Mouse (Mus musculus) urinary bladder, postnatal 14 days (tissue): Measurements from ENCODE around the gene Pou2f2.

ENCODE experiments used
- DNase-seq: peaks from one replicate; pipeline ENCODE4 v3.0.0; 2021; ENCODE audit warnings: low spot score

The Pou2f2 gene

DNA sequence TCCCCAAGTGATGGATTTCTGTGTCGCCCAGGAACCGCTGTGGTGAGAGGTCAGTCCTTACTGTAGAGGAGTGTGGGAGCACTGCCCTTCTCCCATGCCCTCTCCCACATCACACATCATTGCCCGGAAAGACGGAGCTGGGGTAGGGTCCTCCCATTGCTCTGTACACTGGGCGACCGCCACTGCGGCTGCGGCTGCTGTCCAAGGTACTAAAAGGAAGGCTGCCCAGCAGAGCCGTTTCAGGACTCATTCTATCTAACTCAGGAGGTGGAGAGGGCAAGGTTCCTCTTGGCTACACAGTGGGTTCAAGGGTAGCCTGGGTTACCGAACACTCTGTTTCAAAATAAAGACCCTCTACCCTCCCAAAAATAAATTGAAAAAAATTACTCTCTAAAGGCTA, 33.6 kb downstream of the Pou2f2 start:
- peak; percentile 17 for DNase-seq

DNA sequence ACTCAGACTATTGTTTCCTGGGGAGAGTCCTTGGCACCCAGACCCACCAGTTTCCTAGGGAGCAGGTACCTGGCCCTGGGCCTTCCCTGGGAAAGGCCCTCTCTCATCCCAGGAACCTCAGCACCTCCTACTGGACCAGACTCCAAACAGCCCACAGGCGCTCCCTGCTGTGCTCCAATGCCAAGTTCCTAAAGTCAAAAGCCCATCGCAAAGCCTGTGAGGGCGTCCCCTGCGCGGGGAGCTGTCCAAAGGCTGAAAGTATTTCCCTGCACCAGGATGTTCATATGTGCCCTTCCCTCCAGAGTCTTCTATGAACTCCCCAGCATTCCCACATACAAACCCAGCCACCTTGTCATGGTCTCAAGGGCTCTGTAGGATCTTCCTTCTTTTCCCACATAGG, 37.8 kb downstream of the Pou2f2 start:
- DNase-seq, result peak; percentile 60

- DNase-seq, result no peak
These were observed 42.0 kb downstream of the Pou2f2 start for GRCm38 (mm10) chr7:25137553-25137952.

DNA sequence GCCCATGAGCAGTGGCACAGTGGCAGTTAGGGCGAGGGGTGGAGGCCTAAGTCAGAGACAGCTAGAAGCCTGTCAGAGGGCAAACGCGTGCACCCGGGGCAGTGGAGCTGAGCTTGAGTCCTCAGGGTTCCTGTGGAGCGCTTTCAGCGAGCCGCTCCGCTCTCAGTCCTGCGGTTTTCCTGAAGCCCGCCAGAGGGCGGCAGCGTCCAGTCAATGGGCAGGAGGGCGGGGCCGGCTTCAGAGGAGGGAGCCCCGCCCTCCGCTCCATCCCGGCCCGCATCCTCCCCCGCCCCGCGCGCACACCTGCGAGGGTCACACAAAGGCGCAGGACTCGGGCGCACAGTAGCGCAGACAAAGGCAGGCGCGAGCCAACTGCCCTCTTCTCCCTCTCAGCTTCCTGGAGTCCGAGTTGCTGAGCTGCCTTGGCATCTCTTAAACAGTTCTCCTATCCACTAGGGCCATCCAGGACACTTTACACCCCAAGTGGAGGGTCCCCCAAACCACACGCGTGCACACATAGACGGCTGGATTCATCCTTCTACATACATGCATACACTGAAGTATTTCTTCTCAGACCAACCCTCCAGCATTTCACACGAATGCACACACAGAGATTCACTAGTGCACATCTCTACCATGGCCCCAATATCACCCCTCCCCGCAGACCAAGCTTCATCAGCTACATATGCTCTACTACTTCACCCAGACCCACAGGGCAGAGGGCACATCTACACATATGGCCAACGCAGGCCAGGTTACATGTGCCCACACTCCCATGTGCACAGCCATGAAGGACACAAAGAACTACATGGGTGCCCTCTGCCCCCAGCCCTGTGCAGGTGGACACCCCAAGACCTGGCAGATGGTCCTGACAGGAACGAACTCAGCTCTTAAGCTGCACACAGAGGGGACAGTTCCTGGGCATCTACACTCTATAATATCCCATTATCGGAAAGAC, 46.2 kb downstream of the Pou2f2 start:
- peak; percentile 75 for DNase-seq

DNA sequence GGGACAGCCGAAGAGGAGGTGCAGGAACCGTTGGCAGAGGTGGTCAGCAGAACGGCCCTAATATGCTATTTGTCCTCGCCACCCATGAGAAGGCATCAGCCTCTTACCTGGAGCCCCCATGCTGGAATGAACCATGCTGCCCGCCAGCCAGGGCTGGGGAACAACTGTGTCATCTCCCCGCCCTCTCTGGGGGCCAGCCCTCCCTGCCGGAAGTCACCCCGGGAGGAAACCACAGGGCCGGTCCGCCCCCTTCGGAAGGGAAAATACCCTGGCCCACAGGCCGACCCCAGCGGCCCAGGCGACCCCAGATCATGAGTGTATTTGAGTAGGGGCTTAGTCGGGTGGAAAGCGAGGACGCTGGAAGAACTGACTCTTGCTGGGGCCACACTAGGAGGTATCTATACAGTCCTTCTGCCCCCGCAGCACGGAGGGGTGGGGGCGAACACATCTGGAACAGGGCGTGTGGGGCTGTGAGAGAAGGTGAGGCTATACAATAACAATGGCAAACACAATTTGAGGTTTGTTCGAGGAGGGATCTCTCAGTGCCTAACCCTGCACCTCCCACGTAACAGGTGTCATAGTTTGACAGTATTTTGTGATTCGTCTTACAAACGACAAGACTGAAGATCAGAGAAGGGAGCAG, 47.1 kb downstream of the Pou2f2 start:
- no peak for DNase-seq

DNA sequence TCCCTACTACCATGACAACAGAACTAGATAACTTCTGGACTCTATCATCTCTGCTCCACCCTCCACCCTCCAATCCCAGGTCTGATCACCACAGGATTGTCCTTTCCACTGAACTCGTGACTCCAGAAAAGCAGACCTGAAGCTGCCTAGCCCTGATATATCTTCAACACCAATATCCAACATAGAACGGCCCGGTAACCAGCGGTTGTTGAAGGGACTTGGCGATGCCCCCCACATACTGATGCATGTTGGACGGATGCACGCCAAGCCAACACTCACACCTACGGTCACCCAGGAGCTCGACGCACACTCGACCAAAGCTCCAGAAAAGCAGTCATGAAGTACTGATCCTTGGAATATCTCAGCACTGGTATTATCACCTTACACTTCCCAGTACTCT, 48.3 kb downstream of the Pou2f2 start:
- no peak for DNase-seq

DNA sequence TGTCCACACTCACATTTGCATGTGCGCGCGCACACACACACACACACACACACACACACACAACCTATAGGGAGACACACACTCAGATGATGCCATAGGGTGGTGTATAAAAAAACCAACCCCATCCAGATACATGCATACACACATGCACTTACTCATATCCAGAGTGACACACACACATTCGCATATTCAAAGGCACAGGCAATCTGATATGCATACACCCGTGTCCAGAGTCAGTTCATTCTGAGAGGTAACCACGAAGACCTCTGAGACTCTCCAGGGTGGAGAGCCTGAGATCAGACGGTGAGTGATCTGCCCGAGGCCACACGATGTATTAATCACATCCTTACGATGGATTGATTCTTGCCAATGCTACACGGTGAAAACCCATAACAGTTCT, 49.0 kb downstream of the Pou2f2 start:
- DNase-seq, result no peak

DNA sequence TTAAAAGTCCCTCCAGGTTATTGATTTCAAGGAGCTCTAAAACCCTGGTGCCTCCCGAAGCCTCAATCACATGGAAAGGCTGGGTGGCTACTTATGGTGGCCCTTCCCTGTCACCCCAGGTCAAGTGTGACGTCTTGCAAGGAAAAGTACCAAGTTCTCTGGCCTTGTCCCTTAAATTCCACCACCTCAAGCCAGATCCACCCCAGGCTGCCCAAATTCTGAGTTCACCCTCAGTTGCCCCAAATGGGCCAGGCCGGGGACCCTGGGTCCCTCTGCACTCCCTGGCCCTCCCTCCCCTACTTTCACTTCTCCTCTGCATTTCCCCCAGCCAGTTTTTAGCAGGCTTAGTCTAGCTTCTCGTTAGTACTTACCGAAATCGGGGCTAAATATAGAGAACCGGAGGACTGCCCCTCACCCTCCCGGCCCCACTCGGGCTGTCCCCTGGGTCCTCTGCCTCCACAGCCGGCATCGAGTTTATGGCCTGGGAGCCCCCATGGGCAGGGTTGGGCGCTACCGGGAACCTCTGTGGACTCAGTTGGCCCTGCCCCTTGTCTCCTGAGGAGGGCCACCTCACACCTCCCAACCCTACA, 50.0 kb downstream of the Pou2f2 start:
- DNase-seq, result no peak

GRCm38 (mm10) chr7:25127971-25128370, 51.6 kb downstream of the Pou2f2 start:
- no peak for DNase-seq

- no peak for DNase-seq
These were observed 53.7 kb downstream of the Pou2f2 start for GRCm38 (mm10) chr7:25125716-25126281.

GRCm38 (mm10) chr7:25121240-25121786, 58.2 kb downstream of the Pou2f2 start:
- no peak for DNase-seq

- no peak for DNase-seq
These were observed 59.3 kb downstream of the Pou2f2 start for GRCm38 (mm10) chr7:25120061-25120834.

- DNase-seq, result no peak
These were observed 66.4 kb downstream of the Pou2f2 start for GRCm38 (mm10) chr7:25112956-25113603.

GRCm38 (mm10) chr7:25112178-25112955, 67.2 kb downstream of the Pou2f2 start:
- no peak for DNase-seq

- no peak for DNase-seq
These were observed 69.2 kb downstream of the Pou2f2 start for GRCm38 (mm10) chr7:25110336-25110735.

GRCm38 (mm10) chr7:25109355-25109754, 70.2 kb downstream of the Pou2f2 start:
- no peak for DNase-seq

- no peak for DNase-seq
These were observed 72.6 kb downstream of the Pou2f2 start for GRCm38 (mm10) chr7:25106790-25107502.

GRCm38 (mm10) chr7:25105411-25106160, 73.9 kb downstream of the Pou2f2 start:
- peak; percentile 68 for DNase-seq

DNA sequence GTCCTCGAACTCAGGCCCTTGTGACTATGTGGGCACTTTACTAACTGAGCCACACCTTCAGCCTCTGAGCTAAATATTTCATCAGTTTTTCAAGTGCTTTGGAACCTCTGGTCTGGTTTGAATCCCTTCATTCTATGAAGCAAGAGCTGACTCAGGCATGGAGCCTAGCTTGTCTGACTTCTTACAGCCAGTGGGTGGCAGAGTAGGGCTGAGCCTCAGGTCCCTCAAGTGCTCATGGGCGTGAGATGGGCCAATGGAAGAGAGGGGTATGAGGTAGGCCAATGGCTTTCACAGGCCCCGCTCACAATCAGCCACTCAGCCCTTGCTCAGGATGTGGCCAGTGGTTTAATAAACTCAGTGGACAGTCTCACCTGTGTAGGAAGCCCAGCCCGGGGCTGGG, 79.9 kb downstream of the Pou2f2 start:
- no peak for DNase-seq
